Mouse (Mus musculus): ENCODE results near the gene Zc2hc1c.

- TF ChIP-seq USF1 (IDR thresholded peaks at IDR 0.05; ENCODE audit: low read depth, low read length) = no peak
- TF ChIP-seq TCF12 (IDR thresholded peaks at IDR 0.05; ENCODE audit: low read depth, low read length) = no peak
- TF ChIP-seq CTCF (conservative IDR thresholded peaks at IDR 0.05 in 1 of 2, IDR thresholded peaks at IDR 0.05 in 1 of 2; ENCODE audit: low read depth in 2 of 2, low read length in 2 of 2) = peak; percentile 36 to 78
- no peak for TF ChIP-seq BHLHE40 (IDR thresholded peaks at IDR 0.05; ENCODE audit: low read depth, low read length)
- TF ChIP-seq MXI1 (IDR thresholded peaks at IDR 0.05; ENCODE audit: low read depth, low read length) = no peak
- TF ChIP-seq POLR2A (IDR thresholded peaks at IDR 0.05; ENCODE audit: low read depth, low read length) = no peak
- no peak for TF ChIP-seq JUND (conservative IDR thresholded peaks at IDR 0.05; ENCODE audit: low read depth, low read length)
- TF ChIP-seq EP300 (IDR thresholded peaks at IDR 0.05; ENCODE audit: low read length) = no peak
- no peak for TF ChIP-seq ZKSCAN1 (IDR thresholded peaks at IDR 0.05; ENCODE audit: borderline replicate concordance, low read depth, low read length)
Observed at GRCm38 (mm10) chr12:85346374-85346773, 58.0 kb downstream of the Zc2hc1c start.
